Mouse (Mus musculus) layer of hippocampus, adult 2 months (tissue): ENCODE measurements around the gene Crygs. TPM values are rescaled to one million over a fixed set of nuclear protein-coding genes. Genes with fewer than 3 reads are reported as not detected.

Experiments used
- DNase-seq, 2 experiments: peaks; one replicate each; pipeline ENCODE4 v3.0.0; 2022; ENCODE audit warnings: low spot score in 2 of 2
- H3K27ac ChIP-seq: fragments of 200-600 bp; 2 replicates; pipeline ENCODE4 v1.8.1; 2022
- H3K4me3 ChIP-seq: fragments of 200-600 bp; 2 replicates; pipeline ENCODE4 v1.8.1; 2022; ENCODE audit warnings: mild to moderate bottlenecking
- CTCF ChIP-seq: fragments of 200-600 bp; conservative IDR thresholded peaks from 2 replicates; pipeline ENCODE4 v1.8.1; 2022; ENCODE audit warnings: antibody characterized with exemption, mild to moderate bottlenecking, moderate library complexity
- long read RNA-seq, 2 experiments: library from polyadenylated mRNA; stranded (forward); transcript quantifications; one replicate each; pipeline ENCODE4 v2.0.0; 2021; ENCODE audit warnings: borderline mapping rate in 2 of 2
- total RNA-seq, 2 experiments: library from RNA; stranded (reverse); gene quantifications; 2 replicates each; pipeline ENCODE4 v1.2.3; 2021

Gene Crygs
- not detected for total RNA-seq
- long read RNA-seq, experiment 1, result 0 reads
- long read RNA-seq, experiment 2, partial matches to known transcripts, result 0 of 1 reads
- long read RNA-seq, experiment 2, other reads (novel, unspliced or antisense), result 1 of 1 reads

DNA sequence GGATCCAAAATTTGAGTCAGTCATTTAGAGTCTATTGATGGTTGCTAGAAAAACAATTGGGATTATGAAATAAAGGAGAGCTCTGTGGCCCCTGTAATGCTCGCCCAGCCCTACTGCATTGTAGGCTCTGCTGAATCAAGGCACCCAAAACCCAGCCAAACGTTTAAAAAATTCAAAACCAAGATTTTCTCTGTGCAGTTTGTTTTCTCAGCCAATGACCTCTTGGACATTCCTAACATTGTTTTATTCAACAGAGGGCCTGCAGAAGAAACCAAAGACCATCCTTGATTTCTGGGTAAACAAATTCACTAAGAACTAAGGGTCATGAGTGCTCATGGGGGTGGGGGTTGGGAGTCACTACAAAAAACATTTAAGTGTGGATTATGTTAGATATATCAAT, at the start of gene Crygs:
TSS of gene Crygs (minus strand) at position 101 of the 400 bp plus-strand sequence.
- TF ChIP-seq CTCF, result no peak
- no peak within 1 kb of the TSS for H3K27ac ChIP-seq
- no peak for DNase-seq
- H3K4me3 ChIP-seq, result no peak within 1 kb of the TSS

DNA sequence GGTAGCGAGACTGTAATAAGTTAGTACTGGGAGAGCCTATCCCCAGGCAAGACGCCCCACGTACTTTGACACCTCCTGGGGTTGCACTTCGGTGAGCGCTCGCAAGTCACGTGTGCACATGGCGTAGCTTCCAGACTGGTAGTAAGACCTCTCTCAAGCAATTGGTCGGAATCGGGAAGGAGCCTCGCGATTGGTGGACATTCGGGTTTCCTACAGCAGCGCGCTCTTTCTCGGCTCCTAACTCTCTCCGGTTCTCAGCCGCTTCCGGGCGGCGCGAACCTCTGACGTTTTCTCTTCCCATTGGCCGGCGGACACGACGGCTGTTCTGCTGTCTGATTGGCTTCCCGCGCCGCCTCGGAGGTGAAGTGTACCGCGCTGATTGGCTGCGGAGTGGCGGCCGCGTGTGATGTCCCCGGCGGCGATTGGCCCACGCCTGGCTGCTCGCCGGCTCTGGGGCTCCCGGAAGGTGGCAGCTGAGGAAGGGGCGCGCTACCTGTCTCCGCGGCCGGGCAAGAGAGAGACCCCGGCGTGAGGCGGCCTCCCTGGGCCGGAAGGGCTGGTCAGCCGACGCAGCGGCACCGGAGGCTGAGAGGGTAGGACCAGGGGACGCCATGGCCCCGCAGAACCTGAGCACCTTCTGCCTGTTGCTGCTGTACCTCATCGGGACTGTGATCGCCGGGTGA, 46.2 kb upstream of the Crygs start, which contains the start of the genes Tbccd1 and Dnajb11:
TSS of gene Tbccd1 (minus strand) at position 239 of the 683 bp plus-strand sequence.
TSS of gene Dnajb11 (plus strand) at position 415 of the 683 bp plus-strand sequence.
- no peak for TF ChIP-seq CTCF
- peak; percentile 98 to 100 for DNase-seq
- H3K27ac ChIP-seq, result peak within 1 kb of the TSS; percentile 90
- H3K4me3 ChIP-seq, result peak within 1 kb of the TSS; percentile 98

DNA sequence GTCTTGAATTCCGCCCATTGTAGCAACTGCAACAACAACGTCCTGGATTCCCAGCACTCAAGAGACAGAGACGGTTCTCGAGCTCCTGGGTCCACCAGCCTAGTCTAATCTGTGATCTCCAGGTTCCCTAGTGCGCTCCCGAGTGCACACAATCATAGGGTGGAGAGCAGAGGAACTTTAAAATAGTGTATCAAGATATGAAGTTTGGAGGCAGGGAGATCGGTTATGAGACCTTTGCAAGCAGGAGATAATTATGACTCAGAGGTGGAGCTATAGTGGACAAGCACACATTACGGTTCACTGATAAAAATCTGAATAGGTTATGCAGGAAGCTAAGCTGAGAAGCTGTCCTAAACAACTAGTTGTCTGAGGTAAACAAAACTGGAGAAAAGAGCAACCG, 45.4 kb upstream of the Crygs start:
- Histone ChIP-seq H3K27ac (peak overlapping the region; percentile 81), H3K4me3 (peak overlapping the region; percentile 98)
- no peak for DNase-seq
- no peak for TF ChIP-seq CTCF

DNA sequence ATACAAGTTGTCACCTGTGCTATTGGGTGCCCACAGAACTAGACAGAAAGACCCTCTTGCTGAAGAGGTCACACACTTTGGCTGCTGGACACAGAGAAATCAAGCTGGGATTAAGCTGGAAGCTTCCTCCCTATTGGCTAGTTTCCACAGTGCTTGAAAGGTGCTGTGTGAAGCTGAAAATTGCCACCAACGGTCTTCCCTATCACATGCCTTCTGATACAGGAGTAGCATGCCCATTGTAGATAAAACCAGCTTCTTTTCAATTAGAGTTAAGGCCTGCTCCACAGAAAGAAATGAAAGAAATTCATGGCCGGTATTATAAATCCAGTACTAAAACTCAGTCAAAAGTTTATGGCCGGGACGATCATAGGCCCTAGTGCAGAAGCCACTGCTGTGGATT, 41.3 kb upstream of the Crygs start:
- no peak overlapping the region for H3K4me3 ChIP-seq
- no peak for TF ChIP-seq CTCF
- H3K27ac ChIP-seq, result no peak overlapping the region
- no peak for DNase-seq

DNA sequence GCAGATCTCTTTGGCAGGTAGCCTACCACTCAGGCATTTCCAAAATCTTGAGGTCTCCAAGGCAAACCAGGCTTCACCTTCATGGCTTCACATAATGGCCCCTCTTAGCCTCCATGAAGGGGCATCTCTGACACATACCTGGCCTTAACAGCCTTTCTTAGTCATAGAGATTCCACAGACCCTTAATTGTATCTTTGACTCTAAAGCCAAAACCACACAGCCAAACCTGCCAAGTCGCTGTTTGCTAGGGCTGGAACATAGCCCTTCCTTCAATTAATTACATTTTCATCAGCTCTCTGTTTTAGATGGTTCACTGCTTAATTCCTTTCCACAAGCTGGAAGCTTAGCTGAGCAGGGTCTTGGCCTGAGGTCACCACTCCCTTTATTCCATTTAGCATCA, 37.0 kb upstream of the Crygs start:
- no peak overlapping the region for H3K27ac ChIP-seq
- no peak for TF ChIP-seq CTCF
- no peak for DNase-seq
- H3K4me3 ChIP-seq, result no peak overlapping the region

DNA sequence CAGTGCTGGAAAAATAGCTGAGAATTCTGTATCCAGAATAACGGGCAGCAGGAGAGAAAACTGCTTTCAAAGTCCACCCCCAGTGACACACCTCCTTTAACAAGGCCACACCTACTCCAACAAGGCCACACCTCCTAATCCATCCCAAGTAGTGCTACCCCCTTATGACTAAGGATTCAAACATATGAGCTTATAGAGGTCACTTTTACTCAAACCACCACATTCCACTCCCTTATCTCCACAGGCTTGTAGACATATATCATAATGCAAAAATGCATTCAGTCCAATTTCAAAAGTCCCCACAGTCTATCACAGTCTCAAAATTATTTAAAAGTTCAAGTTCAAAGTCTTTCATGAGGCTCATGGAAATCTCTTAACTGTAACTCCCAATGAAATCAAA, 36.3 kb upstream of the Crygs start:
- Histone ChIP-seq H3K27ac (no peak overlapping the region), H3K4me3 (no peak overlapping the region)
- no peak for TF ChIP-seq CTCF
- DNase-seq, result no peak

DNA sequence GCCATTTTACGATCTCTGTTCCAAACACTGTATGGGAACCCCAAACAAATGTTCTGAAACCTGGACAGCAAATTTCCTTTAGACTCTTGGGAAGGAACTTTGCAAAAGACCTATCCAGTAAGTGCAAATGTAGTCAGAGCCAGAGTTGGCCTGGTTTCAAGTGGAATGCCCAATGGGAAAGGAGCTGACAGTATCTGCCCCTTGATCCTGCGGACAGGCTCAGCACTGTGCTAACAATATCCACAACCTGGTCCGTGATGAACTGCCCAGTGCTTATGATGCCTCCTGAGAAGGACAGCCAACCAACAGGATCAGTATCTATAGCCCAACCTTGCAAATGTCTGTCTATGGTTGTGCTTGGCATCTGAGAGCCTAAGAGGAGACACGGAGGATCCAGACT, 34.1 kb upstream of the Crygs start:
- H3K27ac ChIP-seq, result no peak overlapping the region
- H3K4me3 ChIP-seq, result no peak overlapping the region
- no peak for TF ChIP-seq CTCF
- no peak for DNase-seq

DNA sequence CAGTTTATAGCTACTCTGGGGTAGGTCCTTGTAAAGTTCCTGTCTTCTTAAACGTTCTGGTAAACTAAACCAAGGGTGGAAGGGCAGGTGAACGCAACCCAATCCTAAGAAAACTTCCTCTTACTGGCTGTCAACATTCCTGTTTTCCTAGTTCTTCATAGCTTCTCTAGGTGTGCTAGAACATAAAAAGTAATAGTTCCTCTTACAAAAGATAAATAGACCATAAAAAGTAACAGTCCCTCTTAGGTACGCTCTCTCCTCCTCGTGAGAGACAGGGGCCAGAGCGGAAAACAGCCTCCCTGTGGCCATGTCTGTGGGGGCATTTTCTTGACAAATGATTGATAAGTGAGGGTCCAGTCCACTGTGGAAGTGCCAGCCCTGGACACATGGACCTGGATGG, 33.5 kb upstream of the Crygs start:
- no peak for DNase-seq
- H3K4me3 ChIP-seq, result peak overlapping the region; percentile 81
- TF ChIP-seq CTCF, result no peak
- peak overlapping the region; percentile 90 for H3K27ac ChIP-seq

DNA sequence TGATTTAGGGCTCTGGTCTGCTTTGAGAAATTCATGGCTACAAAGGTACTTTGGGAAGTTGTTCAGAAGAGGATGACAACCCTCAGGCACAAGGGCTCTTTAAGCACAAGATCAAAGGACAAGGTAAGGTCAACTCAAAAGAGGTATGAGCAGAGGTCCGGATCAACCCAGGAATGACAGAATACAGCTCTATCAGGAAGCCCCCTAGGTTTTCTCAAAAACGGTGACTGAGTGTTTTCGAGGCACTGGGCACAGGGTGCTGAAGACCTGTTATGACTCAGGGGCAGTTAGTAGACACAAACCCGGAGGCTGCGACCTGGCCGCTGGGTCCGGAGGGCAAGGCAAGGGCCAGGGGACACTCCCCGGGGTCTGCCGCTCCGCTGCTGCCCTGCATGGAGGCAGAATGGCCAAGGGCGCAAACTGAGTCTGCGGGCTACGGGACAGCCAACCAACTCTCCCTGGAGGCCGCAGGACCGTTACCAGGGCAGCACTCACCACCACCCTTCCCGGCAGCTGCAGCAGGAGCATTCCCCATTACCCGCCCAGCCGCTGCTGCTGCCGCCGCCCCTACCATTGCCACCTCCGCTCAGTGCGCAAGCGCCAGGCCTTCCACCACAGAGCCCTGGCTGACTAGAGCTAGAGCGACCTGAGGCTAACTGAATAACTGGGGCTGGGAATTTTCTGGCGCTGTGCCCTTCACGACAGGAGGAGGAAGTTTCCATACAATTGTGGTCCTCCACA, 32.9 kb upstream of the Crygs start:
- Histone ChIP-seq H3K4me3 (peak overlapping the region; percentile 81), H3K27ac (peak overlapping the region; percentile 90)
- peak; percentile 76 to 77 for DNase-seq
- TF ChIP-seq CTCF, result no peak

DNA sequence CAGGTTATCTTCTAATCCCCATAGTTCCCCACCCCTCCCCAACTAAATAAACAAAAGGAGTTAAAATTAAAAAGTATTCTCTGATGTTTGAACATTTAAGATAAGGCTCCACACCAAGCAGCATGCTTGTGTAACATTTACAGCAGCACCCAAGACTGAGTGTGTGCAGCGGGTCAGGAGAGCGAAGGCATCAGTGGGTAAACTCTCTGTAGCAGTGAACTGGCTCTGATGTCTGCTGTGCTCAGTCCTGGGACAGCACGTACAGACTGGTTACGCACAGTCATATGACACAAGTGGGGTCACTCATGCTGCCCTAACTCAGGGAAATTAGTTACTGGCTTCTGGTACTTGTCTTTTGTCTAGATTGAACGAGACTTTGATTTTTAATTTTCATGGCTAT, 31.5 kb upstream of the Crygs start:
- DNase-seq, result no peak
- no peak for TF ChIP-seq CTCF

DNA sequence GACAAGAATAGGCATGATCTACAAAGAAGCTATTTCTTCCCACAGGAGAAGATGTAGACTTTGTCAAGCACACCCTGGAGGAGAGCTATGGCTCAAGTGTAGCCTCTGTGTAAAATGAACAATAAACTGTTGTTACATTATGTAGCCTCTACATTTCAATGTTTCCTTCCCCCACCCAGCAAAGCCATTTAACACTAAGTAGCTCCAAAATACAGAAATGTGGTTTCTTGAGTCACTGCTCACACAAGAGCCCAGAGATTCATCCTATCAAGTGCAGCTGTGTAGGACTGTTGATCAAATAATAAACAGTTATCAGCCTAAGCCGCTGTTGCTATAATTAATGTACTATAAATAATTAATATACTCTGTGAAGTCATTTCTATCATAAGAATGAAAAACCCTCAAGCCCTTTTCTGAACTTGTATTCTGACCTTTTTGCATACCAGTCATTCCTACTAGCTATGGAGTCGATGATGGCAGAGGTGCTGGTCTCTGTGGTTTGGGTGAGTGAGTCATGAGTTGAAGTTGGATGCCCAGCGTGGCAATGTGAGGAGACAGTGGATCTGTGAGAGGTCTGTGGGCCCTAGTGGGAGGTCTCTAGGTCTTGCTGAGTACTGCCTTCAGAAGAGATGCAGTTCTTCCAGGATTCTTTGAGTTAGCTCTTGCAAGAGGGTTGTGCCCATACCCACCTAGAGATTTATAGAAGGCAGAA, 27.9 kb upstream of the Crygs start:
- Histone ChIP-seq H3K27ac (no peak overlapping the region; the same call in 1 of the 2 replicates), H3K4me3 (no peak overlapping the region)
- no peak for TF ChIP-seq CTCF
- DNase-seq, result no peak

More for the DNA sequence above, 31.5 kb upstream of the Crygs start:
- H3K4me3 ChIP-seq, result no peak overlapping the region
- no peak overlapping the region for H3K27ac ChIP-seq

DNA sequence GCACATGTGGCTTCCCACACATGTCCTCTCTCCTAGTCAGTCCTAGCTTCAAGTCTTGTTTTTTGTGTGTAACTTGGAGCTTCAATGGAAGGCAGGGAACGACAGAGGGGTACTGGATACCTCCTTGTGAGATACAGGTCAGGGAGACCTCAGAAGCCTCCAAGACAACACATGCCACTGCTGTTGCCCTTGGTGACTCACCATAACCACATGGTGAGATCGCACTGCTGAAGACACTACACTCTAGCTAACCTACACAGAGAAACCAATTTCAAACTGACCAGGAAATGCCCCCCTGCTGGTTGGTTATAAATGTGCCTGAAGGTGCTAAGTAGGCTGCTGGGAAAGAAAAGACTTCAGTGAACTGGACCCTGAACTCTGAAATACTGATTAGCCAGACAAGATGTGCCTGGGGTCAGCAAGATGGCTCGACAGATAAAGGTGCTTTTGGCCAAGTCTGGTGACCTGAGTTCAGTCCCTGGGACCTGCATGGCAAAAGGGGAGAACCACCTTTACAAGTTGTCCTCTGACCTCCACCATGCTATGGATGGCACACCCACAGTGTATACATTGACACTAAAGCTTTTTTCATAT, 21.7 kb upstream of the Crygs start:
- DNase-seq, result no peak
- Histone ChIP-seq H3K4me3 (no peak overlapping the region), H3K27ac (no peak overlapping the region)
- TF ChIP-seq CTCF, result no peak
